Mouse (Mus musculus) liver, embryonic 14.5 days (tissue): Measurements from ENCODE around the gene Zbtb25. TPM values are rescaled to one million over a fixed set of nuclear protein-coding genes. Genes with fewer than 3 reads are reported as not detected.

Experiments
- ATAC-seq: fragments of 200-750 bp; cut with Nextera tagmentation; 2 replicates; pipeline ENCODE4 v1.8.0; 2017; ENCODE audit warnings: moderate number of reproducible peaks, mild to moderate bottlenecking, moderate library complexity; ENCODE audit not compliant: insufficient read depth
- DNase-seq, 3 experiments: peaks; one replicate each; pipeline ENCODE4 v3.0.0-alpha.2; 2012 to 2013; ENCODE audit warnings: low read depth in 3 of 3, low spot score in 3 of 3
- H3K27ac ChIP-seq: fragments of 300-500 bp; sonication (generic); 2 replicates; pipeline ENCODE4 v1.5.1; 2014; ENCODE audit warnings: moderate library complexity, mild to moderate bottlenecking, control low read depth, inconsistent platforms
- H3K27me3 ChIP-seq: fragments of 300-500 bp; sonication (generic); 2 replicates; pipeline ENCODE4 v1.6.1; 2014; ENCODE audit warnings: mild to moderate bottlenecking, low read length, moderate library complexity; ENCODE audit not compliant: control insufficient read depth, insufficient read depth
- H3K36me3 ChIP-seq: fragments of 300-500 bp; sonication (generic); replicated peaks from 2 replicates; pipeline ENCODE4 v1.6.1; 2014; ENCODE audit warnings: low read depth; ENCODE audit not compliant: control insufficient read depth, insufficient read depth
- H3K4me1 ChIP-seq, 2 experiments: fragments of 200-500 bp in 1 of 2; fragments of 300-500 bp in 1 of 2; sonication (generic) in 1 of 2; replicated peaks; 2 replicates each; pipeline ENCODE4 v1.6.1; 2012 to 2014; ENCODE audit warnings: antibody characterized with exemption in 1 of 2, inconsistent platforms in 1 of 2, low read length in 1 of 2; ENCODE audit not compliant: control insufficient read depth in 2 of 2, insufficient read depth in 2 of 2
- H3K4me2 ChIP-seq: fragments of 300-500 bp; sonication (generic); 2 replicates; pipeline ENCODE4 v1.6.1; 2014; ENCODE audit warnings: low read depth, mild to moderate bottlenecking, control low read depth, moderate library complexity
- H3K4me3 ChIP-seq, 2 experiments: fragments of 200-500 bp in 1 of 2; fragments of 300-500 bp in 1 of 2; sonication (generic) in 1 of 2; 2 replicates each; pipeline ENCODE4 v1.5.1; 2012 to 2014; ENCODE audit warnings: low read depth in 2 of 2, low read length in 2 of 2, mild to moderate bottlenecking in 2 of 2, control low read depth in 1 of 2, inconsistent platforms in 1 of 2, moderate library complexity in 1 of 2; ENCODE audit not compliant: insufficient read depth in 1 of 2
- H3K9ac ChIP-seq: fragments of 300-500 bp; sonication (generic); replicated peaks from 2 replicates; pipeline ENCODE4 v1.6.1; 2014; ENCODE audit warnings: mild to moderate bottlenecking, control low read depth, moderate library complexity
- H3K9me3 ChIP-seq: fragments of 300-500 bp; sonication (generic); 2 replicates; pipeline ENCODE4 v1.6.1; 2016; ENCODE audit warnings: low read length, mixed read lengths; ENCODE audit not compliant: control insufficient read depth
- CTCF ChIP-seq: IDR thresholded peaks from 2 replicates; pipeline ENCODE4 v1.5.1; 2016; ENCODE audit warnings: antibody characterized with exemption, low read depth, control low read depth
- EP300 ChIP-seq: IDR thresholded peaks from 2 replicates; pipeline ENCODE4 v1.6.1; 2016; ENCODE audit warnings: antibody characterized with exemption, low read depth
- WGBS: fragments of 180-500 bp; shearing (Covaris S2); extraction: QIAGEN DNeasy Blood & Tissue Kit; methylation state at CpG from one replicate; pipeline ENCODE4 v1.1.7; 2014; ENCODE audit not compliant: insufficient replicate concordance; 5-methylcytosine and 5-hydroxymethylcytosine counted together
- polyA plus RNA-seq, 2 experiments: library from polyadenylated mRNA; depleted of rRNA in 1 of 2; stranded (reverse) in 1 of 2; unstranded in 1 of 2; fragments of >200 nt; fragmentation: Nextera tagmentation in 1 of 2; extraction: Ambion mirVana in 1 of 2; gene quantifications; 2 replicates each; pipeline versions ENCODE4 v1.2.1 to v1.2.3; 2012 to 2014

Gene Zbtb25
- polyA plus RNA-seq, 2 experiments, result 5.1 to 7.2 TPM

- DNase-seq, result no peak
- H3K27ac ChIP-seq, result peak overlapping the region; percentile 85
- H3K9ac ChIP-seq, result peak overlapping the region; percentile 53
- TF ChIP-seq CTCF (no peak), EP300 (peak; percentile 55; the same call in 1 of the 2 replicates)
- H3K4me1 ChIP-seq, result peaks cover 27 to 31% of the 10 kb centered on the region in 2 experiments
- no peaks in the 10 kb centered on the region for H3K9me3 ChIP-seq
- 15% methylated on average over 9 of the region's 9 CpGs for WGBS
- peak overlapping the region in 1 of 2 experiments; percentile 6; a peak in 1 of 4 replicates for H3K4me3 ChIP-seq
- peak; percentile 74 for ATAC-seq
- H3K4me2 ChIP-seq, result peak overlapping the region; percentile 58
- no peaks in the 10 kb centered on the region for H3K36me3 ChIP-seq
- H3K27me3 ChIP-seq, result no peaks in the 10 kb centered on the region
Measured at GRCm38 (mm10) chr12:76361405-76362302, 7.7 kb downstream of the Zbtb25 start.

GRCm38 (mm10) chr12:76360868-76361267, 8.5 kb downstream of the Zbtb25 start:
- Histone ChIP-seq H3K4me3 (no peak overlapping the region), H3K4me2 (no peak overlapping the region; the same call in 1 of the 2 replicates), H3K9ac (no peak overlapping the region), H3K27me3 (no peaks in the 10 kb centered on the region), H3K9me3 (no peaks in the 10 kb centered on the region), H3K36me3 (no peaks in the 10 kb centered on the region), H3K4me1 (peaks cover 25% of the 10 kb centered on the region in 2 experiments), H3K27ac (no peak overlapping the region)
- ATAC-seq (no peak), DNase-seq (no peak)
- 52% methylated on average over 1 of the region's 1 CpGs for WGBS
- no peak for TF ChIP-seq EP300
- no peak for TF ChIP-seq CTCF

- Histone ChIP-seq H3K4me2 (no peak overlapping the region), H3K9ac (no peak overlapping the region), H3K9me3 (no peaks in the 10 kb centered on the region), H3K27ac (no peak overlapping the region), H3K4me1 (no peaks in the 10 kb centered on the region), H3K4me3 (no peak overlapping the region), H3K27me3 (no peaks in the 10 kb centered on the region), H3K36me3 (no peaks in the 10 kb centered on the region; the same call in 1 of the 2 replicates)
- DNase-seq (no peak), ATAC-seq (no peak)
- TF ChIP-seq CTCF (no peak), EP300 (no peak)
- WGBS, result 79% methylated on average over 8 of the region's 8 CpGs
Measured at GRCm38 (mm10) chr12:76349680-76350220, 19.7 kb downstream of the Zbtb25 start.

- Histone ChIP-seq H3K4me1 (no peaks in the 10 kb centered on the region), H3K27me3 (no peaks in the 10 kb centered on the region), H3K4me2 (no peak overlapping the region), H3K9me3 (no peaks in the 10 kb centered on the region), H3K27ac (no peak overlapping the region), H3K4me3 (no peak overlapping the region), H3K36me3 (no peaks in the 10 kb centered on the region; the same call in 1 of the 2 replicates), H3K9ac (no peak overlapping the region)
- TF ChIP-seq CTCF, result peak; percentile 53
- no peak for TF ChIP-seq EP300
- 68% methylated on average over 5 of the region's 6 CpGs for WGBS
- DNase-seq, result no peak
- ATAC-seq, result no peak
Measured at GRCm38 (mm10) chr12:76345759-76346455, 23.5 kb downstream of the Zbtb25 start.

- H3K27ac ChIP-seq, result no peak overlapping the region
- no peak overlapping the region for H3K4me3 ChIP-seq
- no peaks in the 10 kb centered on the region for H3K27me3 ChIP-seq
- TF ChIP-seq CTCF, result peak; percentile 72
- TF ChIP-seq EP300, result no peak
- ATAC-seq (no peak), DNase-seq (peak; percentile 44 to 46 (median 45))
- H3K4me1 ChIP-seq, result no peaks in the 10 kb centered on the region
- no peaks in the 10 kb centered on the region for H3K36me3 ChIP-seq
- no peak overlapping the region for H3K9ac ChIP-seq
- H3K4me2 ChIP-seq, result no peak overlapping the region
- H3K9me3 ChIP-seq, result no peaks in the 10 kb centered on the region
- 5% methylated on average over 4 of the region's 4 CpGs for WGBS
Measured at GRCm38 (mm10) chr12:76341080-76341479, 28.3 kb downstream of the Zbtb25 start.
